Mouse (Mus musculus) myocyte (in vitro differentiated cells): ENCODE results near the gene Vmp1.

Experiments used
- MAX ChIP-seq: IDR thresholded peaks from one replicate; pipeline ENCODE4 v1.6.1; 2011; ENCODE audit warnings: low read depth, mild to moderate bottlenecking, control low read depth
- POLR2A ChIP-seq: IDR thresholded peaks from one replicate; pipeline ENCODE4 v1.6.1; 2011; ENCODE audit warnings: low read depth, mild to moderate bottlenecking, control low read depth, moderate library complexity; ENCODE audit not compliant: insufficient read length
- SRF ChIP-seq: IDR thresholded peaks from one replicate; pipeline ENCODE4 v1.6.1; 2011; ENCODE audit warnings: low read depth; ENCODE audit not compliant: control insufficient read depth, insufficient read length
- TCF12 ChIP-seq: IDR thresholded peaks from one replicate; pipeline ENCODE4 v1.6.1; 2011; ENCODE audit warnings: mild to moderate bottlenecking, control low read depth; ENCODE audit not compliant: poor library complexity, insufficient read depth, severe bottlenecking

GRCm38 (mm10) chr11:86582543-86583260 lies 100.9 kb downstream of the Vmp1 start:
- no peak for TF ChIP-seq TCF12
- no peak for TF ChIP-seq MAX
- peak; percentile 46 for TF ChIP-seq POLR2A
- TF ChIP-seq SRF, result no peak
